In genomic region chr11:93466221-93466620, GRCm38 (mm10) we compare ENCODE assay signal across 20 mouse cellular contexts.
DNase-seq lines count a peak whose midpoint lies in the region; ATAC-seq lines count a peak whose summit lies in the region.
"Had no signal": no experiment of that assay in that cellular context is flagged by ENCODE, and none has a peak within 500 bp of the region (broad histone marks: within the 10 kb centered on the region; RNA-seq: fewer than 3 reads in every experiment).

No protein-coding gene starts in this region.

- no peak for DNase-seq in frontal cortex, postnatal 10 days (ENCODE audit: low spot score in 2 of 2)
- peak; percentile 22 for DNase-seq in layer of hippocampus, adult 9-10 months (ENCODE audit: low spot score)
- DNase-seq in layer of hippocampus, postnatal 14 days (ENCODE audit: low spot score in 2 of 2), result no peak
- peak; percentile 43 for DNase-seq in brain, adult 2 months (ENCODE audit: low read depth, low spot score)
- no peak for DNase-seq in adrenal gland, postnatal 14 days
- DNase-seq: adrenal gland, adult 2 months; adrenal gland, adult 8-10 months; adrenal gland, postnatal 10 days; adrenal gland, postnatal 25 days; adrenal gland, postnatal 36 days; B cell, adult 2 months; cerebellum, adult 11 months; cerebellum, adult 11-12 months; cerebellum, adult 18-20 months; cerebellum, adult 2 months; cerebellum, adult 8-10 months had no signal

- 0 out of 2 replicates have a peak, but pooled peaks have one; percentile 11 for ATAC-seq in frontal cortex, adult (ENCODE audit: low TSS enrichment)
- ATAC-seq: activated CD4-positive, CD25-positive, alpha-beta regulatory T cell, adult 4 months; CD4-positive, CD25-positive, alpha-beta regulatory T cell, adult 4 months; Patski had no signal

Comparison
In these comparisons a context has a peak if more than half of its experiments do, and no peak if none do; other contexts are left out.
1. DNase-seq: peak in layer of hippocampus, adult 9-10 months (single experiment) and brain, adult 2 months (single experiment); none in frontal cortex, postnatal 10 days (0 of 2), layer of hippocampus, postnatal 14 days (0 of 2) and adrenal gland, postnatal 14 days (single experiment).